Mouse (Mus musculus) neural tube, embryonic 15.5 days (tissue): ENCODE measurements around the gene Grin3b. TPM values are rescaled to one million over a fixed set of nuclear protein-coding genes. Genes with fewer than 3 reads are reported as not detected.

Experiments used
- ATAC-seq: fragments of 200-750 bp; cut with Nextera tagmentation; 2 replicates; pipeline ENCODE4 v1.8.0; 2017; ENCODE audit warnings: mild to moderate bottlenecking, moderate TSS enrichment, moderate library complexity; ENCODE audit not compliant: low FRiP score
- H3K27ac ChIP-seq: fragments of 300-500 bp; sonication (generic); replicated peaks from 2 replicates; pipeline ENCODE4 v1.5.1; 2015; ENCODE audit warnings: mild to moderate bottlenecking, inconsistent platforms
- H3K27me3 ChIP-seq: fragments of 300-500 bp; sonication (generic); replicated peaks from 2 replicates; pipeline ENCODE4 v1.6.1; 2015; ENCODE audit warnings: inconsistent platforms
- H3K36me3 ChIP-seq: fragments of 300-500 bp; sonication (generic); 2 replicates; pipeline ENCODE4 v1.6.1; 2015; ENCODE audit warnings: inconsistent platforms
- H3K4me1 ChIP-seq: fragments of 300-500 bp; sonication (generic); 2 replicates; pipeline ENCODE4 v1.6.1; 2015; ENCODE audit warnings: inconsistent platforms
- H3K4me2 ChIP-seq: fragments of 300-500 bp; sonication (generic); 2 replicates; pipeline ENCODE4 v1.6.1; 2015; ENCODE audit warnings: inconsistent platforms, mild to moderate bottlenecking, moderate library complexity
- H3K4me3 ChIP-seq: fragments of 300-500 bp; sonication (generic); replicated peaks from 2 replicates; pipeline ENCODE4 v1.5.1; 2015; ENCODE audit warnings: mild to moderate bottlenecking, inconsistent platforms
- H3K9ac ChIP-seq: fragments of 300-500 bp; sonication (generic); replicated peaks from 2 replicates; pipeline ENCODE4 v1.6.1; 2015; ENCODE audit warnings: mild to moderate bottlenecking, inconsistent platforms
- H3K9me3 ChIP-seq: fragments of 300-500 bp; sonication (generic); replicated peaks from 2 replicates; pipeline ENCODE4 v1.6.1; 2016; ENCODE audit warnings: inconsistent platforms
- WGBS: fragments of 180-500 bp; shearing (Covaris S2); methylation state at CpG from one replicate; pipeline ENCODE4 v1.1.7; 2015; ENCODE audit warnings: mixed read lengths; 5-methylcytosine and 5-hydroxymethylcytosine counted together
- polyA plus RNA-seq: library from polyadenylated mRNA; unstranded; fragments of >200 nt; fragmentation: Nextera tagmentation; extraction: Ambion mirVana; gene quantifications from 2 replicates; pipeline ENCODE4 v1.2.1, GENCODE M21; 2015

The Grin3b gene
- polyA plus RNA-seq, 1 experiment from 2014 or later = 0.32 TPM

- H3K36me3 ChIP-seq = 0 out of 2 replicates have a peak, but pooled peaks cover 2% of the 10 kb centered on the region
- ATAC-seq = no peak
- 72% methylated on average over 16 of the region's 16 CpGs for WGBS
- no peak overlapping the region for H3K9ac ChIP-seq
- H3K27me3 ChIP-seq = peaks cover 13% of the 10 kb centered on the region
- no peak overlapping the region for H3K4me2 ChIP-seq
- H3K27ac ChIP-seq = no peak overlapping the region
- no peak overlapping the region for H3K4me3 ChIP-seq
- no peaks in the 10 kb centered on the region for H3K9me3 ChIP-seq
- H3K4me1 ChIP-seq = peaks cover 25% of the 10 kb centered on the region
These were observed 24.0 kb downstream of the Grin3b start for GRCm38 (mm10) chr10:79994397-79995115.

- 0 out of 2 replicates have a peak, but pooled peaks cover 2% of the 10 kb centered on the region for H3K36me3 ChIP-seq
- no peak overlapping the region for H3K27ac ChIP-seq
- no peak overlapping the region for H3K9ac ChIP-seq
- 91% methylated on average over 1 of the region's 1 CpGs for WGBS
- H3K27me3 ChIP-seq = peaks cover 11% of the 10 kb centered on the region
- no peaks in the 10 kb centered on the region for H3K9me3 ChIP-seq
- peak; percentile 6; the same call in 1 of the 2 replicates for ATAC-seq
- peak overlapping the region; percentile 83; the same call in 1 of the 2 replicates for H3K4me2 ChIP-seq
- H3K4me3 ChIP-seq = peak overlapping the region; percentile 53; the same call in 1 of the 2 replicates
- peaks cover 23% of the 10 kb centered on the region for H3K4me1 ChIP-seq
These were observed 25.1 kb downstream of the Grin3b start for GRCm38 (mm10) chr10:79995636-79996035.

GRCm38 (mm10) chr10:79996272-79997033, 25.9 kb downstream of the Grin3b start, which contains the start of gene Abca7:
Gene Abca7 (plus strand): TSS chr10:79996494.
- Histone ChIP-seq H3K9me3 (no peaks in the 10 kb centered on the region), H3K36me3 (0 out of 2 replicates have a peak, but pooled peaks cover 2% of the 10 kb centered on the region), H3K9ac (peak within 1 kb of the TSS; percentile 56), H3K4me2 (peak within 1 kb of the TSS; percentile 83), H3K4me3 (peak within 1 kb of the TSS; percentile 53), H3K4me1 (peaks cover 23% of the 10 kb centered on the region), H3K27me3 (0 out of 2 replicates have a peak, but pooled peaks cover 7% of the 10 kb centered on the region), H3K27ac (peak within 1 kb of the TSS; percentile 76)
- ATAC-seq = peak; percentile 90
- WGBS = under 1% methylated on average over 34 of the region's 34 CpGs

GRCm38 (mm10) chr10:79997034-79997760, 26.7 kb downstream of the Grin3b start:
- Histone ChIP-seq H3K9ac (peak overlapping the region; percentile 56), H3K36me3 (no peaks in the 10 kb centered on the region), H3K9me3 (no peaks in the 10 kb centered on the region), H3K4me3 (peak overlapping the region; percentile 53), H3K27me3 (0 out of 2 replicates have a peak, but pooled peaks cover 11% of the 10 kb centered on the region), H3K27ac (peak overlapping the region; percentile 76), H3K4me1 (peaks cover 23% of the 10 kb centered on the region), H3K4me2 (peak overlapping the region; percentile 83)
- under 1% methylated on average over 35 of the region's 35 CpGs for WGBS
- peak; percentile 79 for ATAC-seq

- H3K4me2 ChIP-seq = peak overlapping the region; percentile 83
- no peaks in the 10 kb centered on the region for H3K9me3 ChIP-seq
- 6% methylated on average over 15 of the region's 15 CpGs for WGBS
- H3K4me3 ChIP-seq = peak overlapping the region; percentile 53
- peak overlapping the region; percentile 76 for H3K27ac ChIP-seq
- H3K4me1 ChIP-seq = peaks cover 23% of the 10 kb centered on the region
- no peaks in the 10 kb centered on the region for H3K36me3 ChIP-seq
- peak; percentile 23 for ATAC-seq
- peaks cover 15% of the 10 kb centered on the region; the same call in 1 of the 2 replicates for H3K27me3 ChIP-seq
- peak overlapping the region; percentile 56 for H3K9ac ChIP-seq
These were observed 27.3 kb downstream of the Grin3b start for GRCm38 (mm10) chr10:79997819-79998218.

- Histone ChIP-seq H3K4me2 (no peak overlapping the region), H3K9me3 (no peaks in the 10 kb centered on the region), H3K4me1 (peaks cover 23% of the 10 kb centered on the region), H3K9ac (no peak overlapping the region), H3K27ac (no peak overlapping the region), H3K27me3 (peaks cover 22% of the 10 kb centered on the region; the same call in 1 of the 2 replicates), H3K36me3 (no peaks in the 10 kb centered on the region), H3K4me3 (no peak overlapping the region)
- no peak for ATAC-seq
- WGBS = 78% methylated on average over 9 of the region's 9 CpGs
These were observed 31.4 kb downstream of the Grin3b start for GRCm38 (mm10) chr10:80001945-80002344.

- Histone ChIP-seq H3K4me2 (no peak overlapping the region), H3K36me3 (no peaks in the 10 kb centered on the region), H3K9ac (no peak overlapping the region), H3K9me3 (no peaks in the 10 kb centered on the region), H3K27me3 (peaks cover 22% of the 10 kb centered on the region; the same call in 1 of the 2 replicates), H3K27ac (no peak overlapping the region), H3K4me3 (no peak overlapping the region), H3K4me1 (peaks cover 14% of the 10 kb centered on the region)
- ATAC-seq = no peak
- 35% methylated on average over 21 of the region's 21 CpGs for WGBS
These were observed 32.3 kb downstream of the Grin3b start for GRCm38 (mm10) chr10:80002829-80003228.

- Histone ChIP-seq H3K4me1 (peaks cover 7% of the 10 kb centered on the region), H3K9ac (no peak overlapping the region), H3K4me3 (no peak overlapping the region), H3K9me3 (no peaks in the 10 kb centered on the region), H3K27me3 (peaks cover 22% of the 10 kb centered on the region; the same call in 1 of the 2 replicates), H3K36me3 (peaks cover 4% of the 10 kb centered on the region), H3K27ac (no peak overlapping the region), H3K4me2 (no peak overlapping the region)
- ATAC-seq = no peak
- WGBS = 53% methylated on average over 9 of the region's 9 CpGs
These were observed 33.1 kb downstream of the Grin3b start for GRCm38 (mm10) chr10:80003374-80004232.

GRCm38 (mm10) chr10:80004233-80004705, 33.8 kb downstream of the Grin3b start:
- H3K4me2 ChIP-seq = no peak overlapping the region
- H3K9ac ChIP-seq = no peak overlapping the region
- 85% methylated on average over 8 of the region's 8 CpGs for WGBS
- peaks cover 22% of the 10 kb centered on the region; the same call in 1 of the 2 replicates for H3K27me3 ChIP-seq
- no peak overlapping the region for H3K4me3 ChIP-seq
- H3K9me3 ChIP-seq = no peaks in the 10 kb centered on the region
- H3K36me3 ChIP-seq = peaks cover 11% of the 10 kb centered on the region
- H3K27ac ChIP-seq = no peak overlapping the region
- ATAC-seq = no peak
- H3K4me1 ChIP-seq = peaks cover 7% of the 10 kb centered on the region

- WGBS = 90% methylated on average over 6 of the region's 6 CpGs
These were observed 41.2 kb downstream of the Grin3b start for GRCm38 (mm10) chr10:80011740-80012139.

More at GRCm38 (mm10) chr10:80011740-80012139, 41.2 kb downstream of the Grin3b start:
- no peak overlapping the region for H3K9ac ChIP-seq
- H3K36me3 ChIP-seq = peaks cover 43% of the 10 kb centered on the region
- no peaks in the 10 kb centered on the region for H3K4me1 ChIP-seq
- H3K9me3 ChIP-seq = peaks cover 16% of the 10 kb centered on the region
- no peak overlapping the region for H3K4me3 ChIP-seq
- H3K4me2 ChIP-seq = no peak overlapping the region
- ATAC-seq = no peak
- H3K27ac ChIP-seq = no peak overlapping the region
- H3K27me3 ChIP-seq = peaks cover 50% of the 10 kb centered on the region
